Mouse (Mus musculus) neutrophil, adult 5-6 weeks (primary cell): ENCODE measurements around the gene Spaca6. TPM values are rescaled to one million over a fixed set of nuclear protein-coding genes. Genes with fewer than 3 reads are reported as not detected.

Experiments
- ATAC-seq: fragments of 151-379, 151-347 bp; 2 replicates; pipeline ENCODE4 v1.8.0; 2017; ENCODE audit warnings: mild to moderate bottlenecking, moderate TSS enrichment; ENCODE audit not compliant: insufficient number of reproducible peaks, poor library complexity, low FRiP score, severe bottlenecking; ENCODE audit errors: extremely low read depth
- total RNA-seq: library from RNA; stranded (forward); fragments of 200-1000 nt; gene quantifications from 2 replicates; pipeline ENCODE4 v1.2.3, GENCODE M21; 2017

The Spaca6 gene
- 4.0 TPM in 1 of 2 replicates, not detected in the other for total RNA-seq

DNA sequence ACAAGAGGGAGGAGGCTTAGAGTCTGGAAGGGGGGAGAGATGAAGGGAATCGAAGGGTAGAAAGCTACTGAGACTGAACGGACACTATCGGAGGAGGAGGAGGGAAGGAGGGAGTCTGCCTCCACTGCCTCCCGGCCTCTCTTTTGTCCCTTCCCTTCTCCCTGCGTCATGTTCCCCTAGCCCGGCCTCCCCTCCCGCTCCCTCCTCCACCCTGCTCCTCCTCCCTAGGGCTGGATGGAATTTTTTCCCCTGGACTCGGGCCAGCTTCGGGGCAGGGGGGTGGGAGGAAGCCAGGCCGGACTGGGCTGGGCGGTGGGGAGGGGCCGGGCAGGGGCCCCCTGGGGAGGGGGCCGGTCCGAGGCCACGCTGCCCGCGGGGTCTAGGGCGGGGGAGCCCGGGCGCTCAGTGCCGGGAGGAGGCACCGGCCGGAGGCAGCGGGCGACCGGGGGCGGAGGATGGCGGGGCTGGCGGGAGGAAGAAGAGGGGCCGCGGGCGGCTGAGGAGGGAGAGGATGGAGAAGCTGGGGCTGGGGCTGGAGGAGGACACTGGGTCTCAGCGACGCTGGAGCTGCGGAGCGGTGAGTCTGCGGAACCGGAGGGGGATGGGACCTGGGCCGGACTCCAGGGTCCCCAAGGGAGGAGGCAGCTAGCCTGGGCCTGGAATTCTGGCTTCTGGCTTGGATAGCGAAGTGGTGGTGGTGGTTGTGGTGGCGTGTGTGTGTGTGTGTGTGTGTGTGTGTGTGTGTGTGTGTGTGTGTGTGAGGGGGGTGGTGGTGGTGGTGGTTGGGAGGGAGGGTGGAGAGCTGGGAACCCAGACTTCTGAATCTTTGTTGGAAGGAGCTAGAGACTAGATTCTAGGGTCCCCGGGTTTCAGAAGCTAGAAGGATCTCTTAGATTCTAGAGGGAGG, at the start of gene Spaca6:
Spaca6 (plus strand) TSS at position 408 of the 907 bp plus-strand sequence.
- ATAC-seq: no peak

DNA sequence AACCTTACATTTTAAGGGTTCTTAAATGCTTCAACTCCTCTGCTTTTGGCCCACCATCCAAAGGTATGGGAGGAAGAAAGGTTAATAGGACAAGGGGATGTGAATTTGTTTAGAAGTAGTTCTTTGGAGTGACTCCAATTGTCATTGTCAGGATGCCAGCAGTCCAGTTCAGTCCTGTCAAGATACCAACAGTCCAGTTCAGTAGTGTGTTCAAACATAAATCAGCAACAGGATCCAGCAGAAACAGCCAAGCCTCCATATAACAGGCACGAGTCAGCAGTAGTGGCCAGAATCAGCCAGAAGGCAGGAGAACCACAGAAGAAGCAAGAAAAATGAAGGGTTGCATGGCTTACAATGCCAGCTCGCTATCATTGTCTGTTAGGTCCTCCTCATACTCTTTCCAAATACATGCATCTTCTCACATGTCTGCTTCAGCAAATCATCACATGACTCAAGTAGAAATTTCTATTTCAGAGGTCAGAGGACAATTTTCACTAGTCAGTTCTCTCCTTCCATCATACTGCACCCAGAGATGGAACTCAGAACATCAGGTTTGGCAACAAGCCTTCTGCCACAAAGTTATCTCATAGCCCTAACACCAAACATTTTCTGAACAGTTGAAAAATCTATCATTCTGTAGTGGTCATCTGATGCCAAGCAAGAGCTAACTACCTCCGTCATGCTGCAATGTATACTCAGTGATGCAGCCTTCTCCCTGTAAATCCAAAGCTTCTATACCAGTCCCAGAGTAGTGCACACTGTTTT, 35.9 kb upstream of the Spaca6 start:
- no peak for ATAC-seq

DNA sequence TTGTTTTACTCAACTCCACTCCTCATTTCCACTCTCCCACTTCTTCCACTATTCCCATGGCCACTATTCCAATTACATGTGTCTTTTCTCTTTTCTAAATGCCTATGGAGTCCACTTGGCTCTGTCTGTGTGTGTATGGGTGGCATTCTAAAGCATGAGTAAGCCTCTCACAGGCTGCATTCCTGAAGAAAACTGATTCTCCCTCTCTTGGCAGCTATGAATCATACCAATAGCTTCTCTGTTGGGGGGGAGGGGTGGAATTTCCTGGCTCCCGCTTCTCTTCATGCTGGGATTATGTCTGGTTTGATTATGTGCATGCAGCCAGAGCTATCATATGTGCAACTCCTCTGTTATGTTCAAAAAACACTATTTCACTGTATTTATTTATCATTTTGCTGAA, 34.4 kb upstream of the Spaca6 start:
- no peak for ATAC-seq

DNA sequence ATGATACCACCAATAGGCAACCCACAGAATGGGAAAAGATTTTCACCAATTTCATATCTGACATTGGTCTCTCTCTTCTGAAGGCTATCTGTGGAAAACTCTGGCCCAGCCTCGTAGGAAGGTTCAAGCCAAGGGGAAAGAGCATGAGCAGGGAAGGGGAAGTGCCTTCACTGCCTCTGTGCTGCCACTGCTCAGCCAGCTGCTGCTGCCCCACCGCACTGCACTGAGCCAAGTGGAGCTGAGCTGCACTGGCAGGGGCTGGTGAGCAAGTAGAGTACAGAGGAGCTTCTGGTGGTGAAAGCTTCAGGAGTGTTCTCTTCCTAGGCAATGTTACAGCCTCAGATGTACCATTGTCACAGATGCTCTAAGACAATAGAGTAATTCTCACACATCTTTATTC, 31.4 kb upstream of the Spaca6 start:
- no peak for ATAC-seq

- ATAC-seq: no peak
Measured at GRCm38 (mm10) chr17:17823612-17824336, 3.2 kb upstream of the Spaca6 start.

- ATAC-seq: no peak
Measured at GRCm38 (mm10) chr17:17825921-17826591, 902 bp upstream of the Spaca6 start.

- no peak for ATAC-seq
Measured at GRCm38 (mm10) chr17:17827658-17828190, 766 bp downstream of the Spaca6 start.

GRCm38 (mm10) chr17:17828191-17828981, 1.4 kb downstream of the Spaca6 start:
- no peak for ATAC-seq

DNA sequence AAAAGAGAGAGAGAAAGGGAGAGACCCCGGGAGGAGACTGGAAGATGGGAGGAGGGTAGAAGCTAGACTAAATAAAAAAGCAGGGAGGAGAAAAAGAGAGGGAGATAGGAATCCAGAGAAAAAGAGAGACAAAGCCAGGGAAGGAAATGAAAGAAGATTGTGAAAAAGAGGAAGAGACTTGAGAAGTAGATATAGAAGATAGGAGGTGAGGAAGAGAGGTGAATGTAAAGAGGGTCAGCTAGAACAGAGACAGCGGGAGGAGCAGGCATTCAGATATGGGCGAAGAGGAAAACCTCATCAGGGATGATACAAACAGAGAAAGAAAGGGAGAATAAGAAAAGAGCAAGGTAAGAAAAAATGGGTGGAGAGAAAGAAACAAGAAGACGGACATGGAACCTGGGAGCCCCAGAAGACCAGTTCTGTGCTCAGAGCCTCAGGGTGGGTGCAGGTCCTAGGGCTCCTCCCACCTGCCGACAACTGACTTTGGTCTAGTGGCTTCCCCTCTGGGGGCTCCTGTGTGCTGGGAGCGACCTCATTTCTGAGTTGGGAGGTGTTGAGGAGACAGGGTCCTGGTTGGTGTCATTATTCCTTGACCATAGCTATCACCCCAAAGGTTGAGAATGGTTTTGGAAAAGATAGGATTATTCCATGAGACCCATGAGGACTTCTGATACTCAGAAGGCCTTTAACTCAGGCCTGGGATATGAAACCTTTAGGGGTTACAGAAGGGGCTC, 2.3 kb downstream of the Spaca6 start:
- ATAC-seq: no peak

- no peak for ATAC-seq
Measured at GRCm38 (mm10) chr17:17829816-17830535, 3.0 kb downstream of the Spaca6 start.

DNA sequence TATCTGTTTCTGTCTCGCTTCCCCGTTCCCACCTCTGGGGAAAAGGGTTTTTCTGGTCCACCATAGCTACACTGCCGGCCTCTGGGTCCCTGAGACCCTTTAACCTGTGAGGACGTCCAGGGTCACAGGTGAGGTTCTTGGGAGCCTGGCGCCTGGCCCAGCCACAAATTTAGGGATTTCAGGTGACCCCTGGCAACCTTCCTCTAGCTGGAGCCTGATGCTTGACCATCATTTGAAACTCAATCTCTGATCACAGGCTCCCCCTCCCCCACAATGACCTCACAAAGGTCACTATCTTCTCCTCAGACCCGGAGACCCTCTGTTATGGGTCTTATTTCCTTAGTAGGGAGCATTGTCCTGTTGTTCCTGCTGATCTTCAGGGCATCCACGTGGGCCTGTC, 3.8 kb downstream of the Spaca6 start:
- ATAC-seq: no peak

GRCm38 (mm10) chr17:17834896-17835295, 7.9 kb downstream of the Spaca6 start:
- no peak for ATAC-seq

GRCm38 (mm10) chr17:17836101-17836500, 9.1 kb downstream of the Spaca6 start:
- no peak for ATAC-seq

DNA sequence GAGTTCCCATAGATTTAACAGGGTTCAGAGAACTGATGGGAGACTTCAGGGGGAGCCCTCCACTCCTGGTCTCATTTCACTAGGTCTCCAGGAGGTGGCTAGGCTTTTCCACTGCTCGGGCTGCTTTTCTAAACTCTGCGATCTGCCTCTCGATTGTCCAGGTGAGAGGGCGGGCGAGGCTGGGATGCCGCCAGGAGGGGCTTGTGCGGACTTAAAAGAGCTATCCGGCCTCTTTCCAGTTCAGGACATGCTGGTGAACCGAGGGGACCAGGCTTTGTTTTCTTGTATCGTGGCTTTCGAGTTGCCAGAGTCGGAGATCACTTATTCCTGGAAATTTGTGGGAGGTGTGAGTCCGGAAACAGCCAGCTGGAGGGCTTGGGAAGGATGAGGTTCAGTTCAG, 10.5 kb downstream of the Spaca6 start:
- no peak for ATAC-seq

DNA sequence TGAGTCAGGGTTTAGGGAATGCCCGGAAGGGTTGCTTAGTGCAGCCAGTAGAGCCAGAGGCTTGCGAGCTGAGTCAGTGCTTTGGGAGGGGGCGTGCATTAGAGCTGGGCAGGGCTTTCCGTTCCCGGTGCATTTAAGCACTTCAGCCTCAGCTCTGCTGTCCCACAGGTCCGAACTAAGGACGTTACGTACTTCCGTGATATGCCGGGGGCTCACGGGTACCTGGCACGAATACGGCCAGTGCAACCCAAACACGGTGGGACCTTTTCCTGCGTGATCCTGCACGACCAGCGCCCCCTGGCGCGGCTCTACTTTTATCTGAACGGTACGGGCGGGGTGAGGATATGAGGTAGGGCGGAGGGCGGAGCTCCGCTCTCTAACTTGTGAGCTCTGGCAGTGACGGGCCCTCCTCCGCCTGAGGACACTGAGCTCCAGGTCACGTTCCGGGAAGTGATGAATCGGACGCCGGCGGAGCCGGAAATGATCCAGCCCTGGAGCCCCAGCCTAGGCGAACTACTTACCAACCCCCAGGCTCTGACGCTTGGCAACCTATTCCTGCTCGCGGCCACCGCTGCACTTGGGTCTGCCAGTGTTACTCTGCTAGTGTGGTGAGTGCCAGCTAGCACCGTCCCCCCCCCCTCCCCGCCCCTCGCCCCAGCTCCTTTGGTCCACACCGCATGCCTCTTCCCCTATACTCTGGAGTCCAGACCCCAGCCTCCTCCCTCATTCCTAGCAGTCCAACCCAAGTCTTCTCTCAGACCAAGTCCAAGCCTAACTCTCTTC, 11.2 kb downstream of the Spaca6 start:
- peak; percentile 96 for ATAC-seq

GRCm38 (mm10) chr17:17839276-17839675, 12.3 kb downstream of the Spaca6 start:
- no peak for ATAC-seq
